Mouse (Mus musculus) limb, embryonic 14.5 days (tissue): Measurements from ENCODE around the gene Tpp1. TPM values are rescaled to one million over a fixed set of nuclear protein-coding genes. Genes with fewer than 3 reads are reported as not detected.
A peak's percentile ranks its signal among the peaks of the same experiment; 100 is the strongest.

Source experiments
- ATAC-seq: fragments of 200-750 bp; cut with Nextera tagmentation; 2 replicates; pipeline ENCODE4 v1.8.0; 2017; ENCODE audit warnings: low read depth, moderate number of reproducible peaks, moderate TSS enrichment; ENCODE audit not compliant: low FRiP score
- DNase-seq: peaks from one replicate; pipeline ENCODE4 v3.0.0-alpha.2; 2015; ENCODE audit warnings: low spot score
- H3K27ac ChIP-seq: fragments of 300-500 bp; sonication (generic); replicated peaks from 2 replicates; pipeline ENCODE4 v1.5.1; 2014; ENCODE audit warnings: low read depth, mild to moderate bottlenecking, low read length, moderate library complexity, mixed read lengths
- H3K27me3 ChIP-seq: fragments of 300-500 bp; sonication (generic); 2 replicates; pipeline ENCODE4 v1.6.1; 2014; ENCODE audit warnings: low read length, mixed read lengths; ENCODE audit not compliant: control insufficient read depth, insufficient read depth
- H3K36me3 ChIP-seq: fragments of 300-500 bp; sonication (generic); 2 replicates; pipeline ENCODE4 v1.6.1; 2014; ENCODE audit warnings: mild to moderate bottlenecking, low read length, moderate library complexity, mixed read lengths; ENCODE audit not compliant: control insufficient read depth, insufficient read depth
- H3K4me1 ChIP-seq: fragments of 300-500 bp; sonication (generic); 2 replicates; pipeline ENCODE4 v1.6.1; 2014; ENCODE audit warnings: antibody characterized with exemption, low read length, mixed read lengths; ENCODE audit not compliant: control insufficient read depth, insufficient read depth
- H3K4me2 ChIP-seq: fragments of 300-500 bp; sonication (generic); replicated peaks from 2 replicates; pipeline ENCODE4 v1.6.1; 2014; ENCODE audit warnings: low read depth, mild to moderate bottlenecking, low read length, moderate library complexity; ENCODE audit not compliant: severe bottlenecking
- H3K4me3 ChIP-seq: fragments of 300-500 bp; sonication (generic); replicated peaks from 2 replicates; pipeline ENCODE4 v1.5.1; 2014; ENCODE audit warnings: low read length
- H3K9ac ChIP-seq: fragments of 300-500 bp; sonication (generic); 2 replicates; pipeline ENCODE4 v1.6.1; 2014; ENCODE audit warnings: mild to moderate bottlenecking, low read depth, low read length, moderate library complexity; ENCODE audit not compliant: severe bottlenecking
- H3K9me3 ChIP-seq: fragments of 300-500 bp; sonication (generic); 2 replicates; pipeline ENCODE4 v1.6.1; 2016; ENCODE audit warnings: low read length; ENCODE audit not compliant: control insufficient read depth
- POLR2A ChIP-seq: fragments of 200-500 bp; IDR thresholded peaks from 2 replicates; pipeline ENCODE4 v1.8.0; 2012; ENCODE audit warnings: inconsistent platforms, mild to moderate bottlenecking, moderate library complexity, borderline replicate concordance; ENCODE audit not compliant: insufficient read depth, insufficient read length; ENCODE audit errors: extremely low read depth
- WGBS: fragments of 180-500 bp; shearing (Covaris S2); extraction: QIAGEN DNeasy Blood & Tissue Kit; methylation state at CpG from one replicate; pipeline ENCODE4 v1.1.7; 2014; 5-methylcytosine and 5-hydroxymethylcytosine counted together
- polyA plus RNA-seq, 2 experiments: library from polyadenylated mRNA; depleted of rRNA in 1 of 2; stranded (reverse) in 1 of 2; unstranded in 1 of 2; fragments of >200 nt; fragmentation: Nextera tagmentation in 1 of 2; extraction: Ambion mirVana in 1 of 2; gene quantifications; 2 replicates each; pipeline versions ENCODE4 v1.2.1 to v1.2.3; 2012 to 2014

The Tpp1 gene
- polyA plus RNA-seq, 2 experiments, result 58.5 to 64.9 TPM

- Histone ChIP-seq H3K4me1 (peaks cover 19% of the 10 kb centered on the region), H3K4me3 (peak within 1 kb of the TSS; percentile 98), H3K27me3 (no peaks in the 10 kb centered on the region), H3K9ac (peak within 1 kb of the TSS; percentile 99), H3K9me3 (no peaks in the 10 kb centered on the region), H3K36me3 (peaks cover 21% of the 10 kb centered on the region), H3K4me2 (peak within 1 kb of the TSS; percentile 81), H3K27ac (peak within 1 kb of the TSS; percentile 93)
- peak; percentile 53; the same call in 1 of the 2 replicates for TF ChIP-seq POLR2A
- WGBS, result under 1% methylated on average over 23 of the region's 97 CpGs
- peak; percentile 44 for DNase-seq
- peak; percentile 78 for ATAC-seq
These were observed 35.5 kb upstream of the Tpp1 start, which contains the start of gene Dchs1 for GRCm38 (mm10) chr7:105787285-105788140. Gene Dchs1 (minus strand): TSS chr7:105787654.

GRCm38 (mm10) chr7:105786506-105787284, 34.7 kb upstream of the Tpp1 start:
- no peaks in the 10 kb centered on the region for H3K9me3 ChIP-seq
- peak overlapping the region; percentile 81 for H3K4me2 ChIP-seq
- WGBS, result 5% methylated on average over 17 of the region's 20 CpGs
- H3K9ac ChIP-seq, result peak overlapping the region; percentile 99
- peaks cover 19% of the 10 kb centered on the region for H3K4me1 ChIP-seq
- H3K4me3 ChIP-seq, result peak overlapping the region; percentile 98
- no peaks in the 10 kb centered on the region for H3K27me3 ChIP-seq
- peaks cover 27% of the 10 kb centered on the region for H3K36me3 ChIP-seq
- no peak for TF ChIP-seq POLR2A
- peak overlapping the region; percentile 93 for H3K27ac ChIP-seq
- DNase-seq (no peak), ATAC-seq (peak; percentile 64)

- ATAC-seq, result no peak
- no peak for TF ChIP-seq POLR2A
- Histone ChIP-seq H3K4me3 (0 out of 2 replicates have a peak overlapping the region, but pooled peaks have one; percentile 0), H3K9me3 (no peaks in the 10 kb centered on the region), H3K4me2 (peak overlapping the region; percentile 26; the same call in 1 of the 2 replicates), H3K27me3 (no peaks in the 10 kb centered on the region), H3K36me3 (peaks cover 47% of the 10 kb centered on the region), H3K27ac (no peak overlapping the region), H3K4me1 (peaks cover 19% of the 10 kb centered on the region), H3K9ac (peak overlapping the region; percentile 28; the same call in 1 of the 2 replicates)
- no peak for DNase-seq
- WGBS, result 22% methylated on average over 4 of the region's 4 CpGs
These were observed 32.5 kb upstream of the Tpp1 start for GRCm38 (mm10) chr7:105784556-105784955.

GRCm38 (mm10) chr7:105783861-105784260, 31.8 kb upstream of the Tpp1 start:
- Histone ChIP-seq H3K4me3 (no peak overlapping the region), H3K27ac (no peak overlapping the region), H3K9me3 (no peaks in the 10 kb centered on the region), H3K9ac (no peak overlapping the region), H3K4me2 (no peak overlapping the region), H3K27me3 (no peaks in the 10 kb centered on the region), H3K4me1 (peaks cover 26% of the 10 kb centered on the region), H3K36me3 (peaks cover 47% of the 10 kb centered on the region)
- DNase-seq (no peak), ATAC-seq (no peak)
- 47% methylated on average over 4 of the region's 4 CpGs for WGBS
- TF ChIP-seq POLR2A, result no peak
